Mouse (Mus musculus) intestine, embryonic 15.5 days (tissue): ENCODE data around the gene Npy4r. TPM values are rescaled to one million over a fixed set of nuclear protein-coding genes. Genes with fewer than 3 reads are reported as not detected.
A peak's percentile ranks its signal among the peaks of the same experiment; 100 is the strongest.

Experiments used
- ATAC-seq: fragments of 200-750 bp; cut with Nextera tagmentation; 2 replicates; pipeline ENCODE4 v1.8.0; 2017; ENCODE audit warnings: moderate TSS enrichment, moderate library complexity
- H3K27ac ChIP-seq: fragments of 300-500 bp; sonication (generic); 2 replicates; pipeline ENCODE4 v1.5.1; 2015; ENCODE audit warnings: mild to moderate bottlenecking, inconsistent platforms
- H3K27me3 ChIP-seq: fragments of 300-500 bp; sonication (generic); replicated peaks from 2 replicates; pipeline ENCODE4 v1.6.1; 2015; ENCODE audit warnings: inconsistent platforms
- H3K36me3 ChIP-seq: fragments of 300-500 bp; sonication (generic); 2 replicates; pipeline ENCODE4 v1.6.1; 2015; ENCODE audit warnings: inconsistent platforms
- H3K4me1 ChIP-seq: fragments of 300-500 bp; sonication (generic); replicated peaks from 2 replicates; pipeline ENCODE4 v1.6.1; 2015; ENCODE audit warnings: inconsistent platforms
- H3K4me2 ChIP-seq: fragments of 300-500 bp; sonication (generic); replicated peaks from 2 replicates; pipeline ENCODE4 v1.6.1; 2015; ENCODE audit warnings: mild to moderate bottlenecking, inconsistent platforms
- H3K4me3 ChIP-seq: fragments of 300-500 bp; sonication (generic); replicated peaks from 2 replicates; pipeline ENCODE4 v1.5.1; 2015; ENCODE audit warnings: inconsistent platforms
- H3K9ac ChIP-seq: fragments of 300-500 bp; sonication (generic); 2 replicates; pipeline ENCODE4 v1.6.1; 2015; ENCODE audit warnings: inconsistent platforms
- H3K9me3 ChIP-seq: fragments of 300-500 bp; sonication (generic); 2 replicates; pipeline ENCODE4 v1.6.1; 2016; ENCODE audit warnings: inconsistent platforms
- WGBS: fragments of 180-500 bp; shearing (Covaris S2); methylation state at CpG from one replicate; pipeline ENCODE4 v1.1.7; 2015; 5-methylcytosine and 5-hydroxymethylcytosine counted together
- polyA plus RNA-seq: library from polyadenylated mRNA; unstranded; fragments of >200 nt; fragmentation: Nextera tagmentation; extraction: Ambion mirVana; gene quantifications from 2 replicates; pipeline ENCODE4 v1.2.1, GENCODE M21; 2015

Npy4r gene
- polyA plus RNA-seq, 1 experiment from 2014 or later, result 0.41 TPM

- Histone ChIP-seq H3K4me1 (peaks cover 6% of the 10 kb centered on the region; the same call in 1 of the 2 replicates), H3K4me3 (no peak overlapping the region), H3K27me3 (no peaks in the 10 kb centered on the region), H3K36me3 (no peaks in the 10 kb centered on the region), H3K4me2 (no peak overlapping the region), H3K9ac (no peak overlapping the region), H3K9me3 (no peaks in the 10 kb centered on the region), H3K27ac (no peak overlapping the region)
- 47% methylated on average over 9 of the region's 9 CpGs for WGBS
- ATAC-seq, result peak; percentile 68
Measured at GRCm38 (mm10) chr14:34154601-34155337, 2.5 kb upstream of the Npy4r start.

- H3K27ac ChIP-seq, result no peak overlapping the region
- H3K36me3 ChIP-seq, result no peaks in the 10 kb centered on the region
- no peaks in the 10 kb centered on the region for H3K27me3 ChIP-seq
- no peak overlapping the region for H3K4me3 ChIP-seq
- H3K4me2 ChIP-seq, result no peak overlapping the region
- WGBS, result 94% methylated on average over 10 of the region's 10 CpGs
- no peaks in the 10 kb centered on the region for H3K4me1 ChIP-seq
- H3K9ac ChIP-seq, result no peak overlapping the region
- ATAC-seq, result no peak
- H3K9me3 ChIP-seq, result no peaks in the 10 kb centered on the region
Measured at GRCm38 (mm10) chr14:34142915-34143314, 9.4 kb downstream of the Npy4r start.

GRCm38 (mm10) chr14:34142316-34142715 lies 10.0 kb downstream of the Npy4r start:
- no peak overlapping the region for H3K4me2 ChIP-seq
- H3K27ac ChIP-seq, result no peak overlapping the region
- H3K4me3 ChIP-seq, result no peak overlapping the region
- no peaks in the 10 kb centered on the region for H3K36me3 ChIP-seq
- ATAC-seq, result no peak
- 77% methylated on average over 1 of the region's 1 CpGs for WGBS
- H3K4me1 ChIP-seq, result no peaks in the 10 kb centered on the region
- no peaks in the 10 kb centered on the region for H3K27me3 ChIP-seq
- H3K9me3 ChIP-seq, result no peaks in the 10 kb centered on the region
- H3K9ac ChIP-seq, result no peak overlapping the region

- no peak overlapping the region for H3K27ac ChIP-seq
- H3K9ac ChIP-seq, result no peak overlapping the region
- 79% methylated on average over 15 of the region's 15 CpGs for WGBS
- no peaks in the 10 kb centered on the region for H3K36me3 ChIP-seq
- H3K4me3 ChIP-seq, result no peak overlapping the region
- no peak for ATAC-seq
- no peaks in the 10 kb centered on the region for H3K27me3 ChIP-seq
- H3K4me1 ChIP-seq, result no peaks in the 10 kb centered on the region
- H3K4me2 ChIP-seq, result no peak overlapping the region
- no peaks in the 10 kb centered on the region for H3K9me3 ChIP-seq
Measured at GRCm38 (mm10) chr14:34139671-34140664, 12.3 kb downstream of the Npy4r start.

- H3K4me1 ChIP-seq, result no peaks in the 10 kb centered on the region
- H3K4me3 ChIP-seq, result no peak overlapping the region
- no peak overlapping the region for H3K4me2 ChIP-seq
- H3K27me3 ChIP-seq, result no peaks in the 10 kb centered on the region
- no peaks in the 10 kb centered on the region for H3K9me3 ChIP-seq
- no peaks in the 10 kb centered on the region for H3K36me3 ChIP-seq
- no peak overlapping the region for H3K9ac ChIP-seq
- no peak for ATAC-seq
- no peak overlapping the region for H3K27ac ChIP-seq
Measured at GRCm38 (mm10) chr14:34135391-34135790, 16.9 kb downstream of the Npy4r start.

GRCm38 (mm10) chr14:34131216-34131615 lies 21.1 kb downstream of the Npy4r start:
- no peaks in the 10 kb centered on the region for H3K9me3 ChIP-seq
- no peak overlapping the region for H3K4me3 ChIP-seq
- H3K36me3 ChIP-seq, result no peaks in the 10 kb centered on the region
- H3K27me3 ChIP-seq, result no peaks in the 10 kb centered on the region
- no peak overlapping the region for H3K9ac ChIP-seq
- WGBS, result 71% methylated on average over 6 of the region's 6 CpGs
- ATAC-seq, result no peak
- H3K27ac ChIP-seq, result no peak overlapping the region
- H3K4me1 ChIP-seq, result no peaks in the 10 kb centered on the region
- no peak overlapping the region for H3K4me2 ChIP-seq

DNA sequence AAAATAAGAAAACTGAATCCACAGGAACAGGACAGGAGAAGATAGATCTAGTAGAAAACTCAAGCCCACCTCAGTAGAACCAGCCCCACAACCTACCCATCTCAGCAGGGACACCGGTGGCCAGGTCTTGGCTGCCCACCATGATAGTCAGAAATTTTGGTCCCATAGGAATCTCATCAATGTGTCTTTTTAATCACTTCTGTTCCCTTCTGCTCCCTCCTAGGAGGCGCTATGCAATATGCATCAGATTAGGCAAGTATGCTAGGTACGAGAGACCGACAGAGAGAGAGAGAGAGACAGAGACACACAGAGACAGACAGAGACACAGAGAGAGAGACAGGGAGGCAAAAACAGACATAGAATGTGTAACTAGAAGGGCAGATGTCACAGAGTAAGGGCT lies 30.6 kb downstream of the Npy4r start:
- no peak overlapping the region for H3K27ac ChIP-seq
- no peaks in the 10 kb centered on the region for H3K9me3 ChIP-seq
- H3K27me3 ChIP-seq, result no peaks in the 10 kb centered on the region
- no peak for ATAC-seq
- H3K4me3 ChIP-seq, result no peak overlapping the region
- 94% methylated on average over 4 of the region's 4 CpGs for WGBS
- no peaks in the 10 kb centered on the region for H3K36me3 ChIP-seq
- no peak overlapping the region for H3K9ac ChIP-seq
- H3K4me2 ChIP-seq, result no peak overlapping the region
- H3K4me1 ChIP-seq, result no peaks in the 10 kb centered on the region

GRCm38 (mm10) chr14:34120923-34121351 lies 31.4 kb downstream of the Npy4r start:
- no peak overlapping the region for H3K4me2 ChIP-seq
- H3K9me3 ChIP-seq, result no peaks in the 10 kb centered on the region
- no peaks in the 10 kb centered on the region for H3K27me3 ChIP-seq
- no peak overlapping the region for H3K27ac ChIP-seq
- H3K9ac ChIP-seq, result no peak overlapping the region
- 88% methylated on average over 3 of the region's 3 CpGs for WGBS
- ATAC-seq, result no peak
- H3K36me3 ChIP-seq, result no peaks in the 10 kb centered on the region
- H3K4me3 ChIP-seq, result no peak overlapping the region
- no peaks in the 10 kb centered on the region for H3K4me1 ChIP-seq

DNA sequence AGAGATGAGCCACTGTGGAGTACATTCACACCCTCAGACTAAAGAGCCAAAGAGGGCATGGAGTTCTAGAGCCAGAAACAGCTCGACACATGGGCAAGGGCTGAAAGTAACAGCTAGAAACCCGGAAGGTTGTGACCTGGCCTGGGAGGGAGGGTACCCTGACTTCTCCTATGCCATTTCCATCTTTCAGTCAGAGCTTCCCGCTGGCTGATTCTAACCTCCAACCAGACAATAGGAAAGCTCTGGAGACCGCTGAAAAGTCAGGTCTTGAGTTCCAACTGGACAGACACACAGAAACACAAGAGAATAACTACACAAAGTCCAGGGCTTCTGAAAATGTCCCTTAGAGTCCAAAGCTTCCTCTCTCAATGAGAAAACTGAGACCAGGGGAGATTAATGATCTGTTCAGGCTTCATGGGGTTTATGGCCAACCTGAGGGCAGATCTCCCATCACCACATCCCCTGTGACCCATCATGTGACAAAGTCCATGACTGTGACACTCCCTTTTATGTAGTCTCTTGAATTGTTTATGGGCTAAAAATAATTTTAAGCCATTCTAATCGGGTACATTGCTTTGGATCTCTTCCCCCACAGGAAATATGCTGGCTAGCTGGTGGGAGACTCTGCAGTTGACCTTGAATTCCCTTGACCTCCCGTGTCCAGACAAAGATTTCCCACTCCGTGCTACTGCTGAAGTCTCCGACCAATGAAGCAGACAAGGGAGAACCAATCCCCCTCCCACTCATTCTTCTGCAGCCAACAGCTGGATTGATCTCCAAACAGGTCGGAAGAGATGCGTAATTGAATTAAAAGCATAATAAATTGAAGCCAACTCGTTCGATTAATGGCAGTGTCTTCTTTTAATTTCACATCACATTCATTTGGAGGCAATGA lies 32.0 kb downstream of the Npy4r start:
- Histone ChIP-seq H3K4me1 (no peaks in the 10 kb centered on the region), H3K4me3 (no peak overlapping the region), H3K27ac (no peak overlapping the region), H3K36me3 (no peaks in the 10 kb centered on the region), H3K9me3 (no peaks in the 10 kb centered on the region), H3K27me3 (no peaks in the 10 kb centered on the region), H3K4me2 (no peak overlapping the region), H3K9ac (no peak overlapping the region)
- 74% methylated on average over 12 of the region's 12 CpGs for WGBS
- ATAC-seq, result no peak

DNA sequence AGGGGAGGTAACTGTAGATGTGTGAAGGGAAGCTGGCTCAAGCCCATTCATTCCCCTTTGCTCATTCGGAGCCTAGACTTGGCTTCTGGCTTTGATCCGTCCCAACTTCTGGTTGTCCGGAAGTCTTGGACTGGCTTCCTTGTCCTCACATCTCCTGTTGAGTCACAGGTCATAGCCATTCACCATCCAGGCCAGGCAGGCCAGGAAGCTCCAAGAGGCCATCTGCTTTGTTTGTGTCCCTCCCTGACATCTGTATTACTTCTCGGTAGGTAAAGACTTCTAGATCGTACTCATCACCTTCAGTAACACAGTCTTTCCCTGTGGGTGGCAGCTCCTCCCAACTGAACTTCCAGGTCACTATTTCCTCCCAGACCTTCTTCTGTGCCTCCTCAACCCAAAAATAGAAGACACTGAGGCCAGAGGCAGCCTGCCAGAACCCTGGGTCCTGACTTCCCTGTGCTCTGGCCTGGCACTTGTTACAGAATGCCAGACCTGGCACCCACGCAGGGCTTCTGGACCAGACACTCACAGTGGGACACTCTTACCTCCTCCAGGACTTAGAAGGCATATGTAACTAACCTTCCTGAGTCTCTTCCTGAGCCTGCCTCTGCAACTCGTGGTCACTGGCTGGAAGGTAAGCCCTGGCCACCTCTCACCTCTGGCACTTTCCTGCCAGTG lies 33.1 kb downstream of the Npy4r start:
- Histone ChIP-seq H3K36me3 (no peaks in the 10 kb centered on the region), H3K4me3 (no peak overlapping the region), H3K9ac (no peak overlapping the region), H3K4me2 (no peak overlapping the region), H3K27ac (no peak overlapping the region), H3K9me3 (no peaks in the 10 kb centered on the region), H3K27me3 (no peaks in the 10 kb centered on the region), H3K4me1 (no peaks in the 10 kb centered on the region)
- ATAC-seq, result no peak
- WGBS, result 60% methylated on average over 7 of the region's 7 CpGs

DNA sequence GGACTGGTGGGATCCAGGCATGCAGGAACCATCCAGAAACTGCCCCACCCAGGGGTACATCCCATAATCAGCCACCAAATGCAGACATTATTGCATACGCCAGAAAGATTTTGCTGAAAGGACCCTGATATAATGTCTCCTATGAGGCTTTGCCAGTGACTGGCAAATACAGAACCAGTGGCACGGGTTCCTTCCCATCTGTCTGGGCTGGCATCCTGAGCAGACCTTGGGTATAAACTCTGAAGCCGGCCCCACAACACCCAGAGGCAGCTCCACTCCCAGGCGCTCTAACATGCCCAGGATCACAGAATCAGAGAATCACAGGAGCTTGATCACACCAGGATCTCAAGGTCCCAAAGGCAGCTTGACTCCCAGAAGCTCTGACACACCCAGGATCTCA lies 38.0 kb downstream of the Npy4r start:
- Histone ChIP-seq H3K27ac (no peak overlapping the region), H3K4me2 (no peak overlapping the region), H3K27me3 (no peaks in the 10 kb centered on the region), H3K36me3 (no peaks in the 10 kb centered on the region), H3K9me3 (no peaks in the 10 kb centered on the region), H3K4me1 (no peaks in the 10 kb centered on the region), H3K4me3 (no peak overlapping the region), H3K9ac (no peak overlapping the region)
- ATAC-seq, result no peak
- 83% methylated on average over 4 of the region's 4 CpGs for WGBS
